Mouse (Mus musculus): ENCODE results near the gene Cgn.

GRCm38 (mm10) chr3:94817731-94818130 lies 31.4 kb upstream of the Cgn start:
- TF ChIP-seq POLR2A (IDR thresholded peaks at IDR 0.05; ENCODE audit: low read depth, low read length) (no peak), CTCF (conservative IDR thresholded peaks at IDR 0.05 in 1 of 2, IDR thresholded peaks at IDR 0.05 in 1 of 2; ENCODE audit: low read depth in 2 of 2, low read length in 2 of 2) (no peak), MAFK (IDR thresholded peaks at IDR 0.05; ENCODE audit: insufficient replicate concordance, low read length) (no peak), E2F4 (IDR thresholded peaks at IDR 0.05; ENCODE audit: insufficient replicate concordance, low read depth, low read length) (no peak), EP300 (IDR thresholded peaks at IDR 0.05; ENCODE audit: low read length) (no peak), ZMIZ1 (IDR thresholded peaks at IDR 0.05; ENCODE audit: low read depth, low read length) (no peak), MAZ (IDR thresholded peaks at IDR 0.05; ENCODE audit: low read depth, low read length) (no peak), MAX (IDR thresholded peaks at IDR 0.05; ENCODE audit: low read length) (no peak), CHD1 (IDR thresholded peaks at IDR 0.05; ENCODE audit: low read depth, low read length) (no peak)

Data from CH12.LX (cell line).